Mouse (Mus musculus) testis, postnatal 14 days (tissue): ENCODE data around the gene 2610008E11Rik.
"Not testable (repeated sequence)": the region's sequence is repeated elsewhere in the genome, so short reads cannot be mapped to it uniquely, and the experiment has no call there.

ENCODE experiments used
- DNase-seq: peaks from one replicate; pipeline ENCODE4 v3.0.0; 2021; ENCODE audit warnings: low spot score

2610008E11Rik gene

DNA sequence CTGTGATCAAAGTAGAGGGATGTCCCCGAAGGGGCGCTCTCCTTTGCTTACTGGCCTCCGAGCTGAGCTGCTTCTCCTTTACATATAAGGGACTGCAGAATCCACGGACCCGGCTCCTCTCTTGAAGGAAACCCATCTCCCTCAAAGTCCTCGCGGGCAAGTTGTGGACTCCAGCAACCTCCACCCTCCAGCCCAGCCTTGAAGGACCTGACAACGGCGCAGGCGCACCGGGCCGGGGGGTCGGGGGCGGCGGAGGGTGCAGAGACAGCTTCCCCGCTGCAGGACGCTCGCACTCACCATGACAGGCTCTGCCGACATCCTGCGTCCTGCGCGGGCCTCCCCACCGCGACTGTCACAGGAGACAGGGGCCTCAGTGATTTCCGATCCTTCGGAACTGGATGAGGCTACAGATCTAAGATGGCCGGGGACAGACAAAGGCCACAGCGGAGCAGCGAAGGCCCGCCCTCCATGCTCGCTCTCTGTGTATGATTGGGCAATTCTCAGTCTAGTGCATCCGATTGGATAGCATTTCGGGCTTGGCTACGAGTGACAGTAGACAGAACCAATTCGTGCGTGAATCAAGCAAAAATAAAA lies at the start of gene 2610008E11Rik:
Gene 2610008E11Rik (minus strand): TSS at position 440 of the 594 bp plus-strand sequence.
- peak; percentile 92 for DNase-seq

DNA sequence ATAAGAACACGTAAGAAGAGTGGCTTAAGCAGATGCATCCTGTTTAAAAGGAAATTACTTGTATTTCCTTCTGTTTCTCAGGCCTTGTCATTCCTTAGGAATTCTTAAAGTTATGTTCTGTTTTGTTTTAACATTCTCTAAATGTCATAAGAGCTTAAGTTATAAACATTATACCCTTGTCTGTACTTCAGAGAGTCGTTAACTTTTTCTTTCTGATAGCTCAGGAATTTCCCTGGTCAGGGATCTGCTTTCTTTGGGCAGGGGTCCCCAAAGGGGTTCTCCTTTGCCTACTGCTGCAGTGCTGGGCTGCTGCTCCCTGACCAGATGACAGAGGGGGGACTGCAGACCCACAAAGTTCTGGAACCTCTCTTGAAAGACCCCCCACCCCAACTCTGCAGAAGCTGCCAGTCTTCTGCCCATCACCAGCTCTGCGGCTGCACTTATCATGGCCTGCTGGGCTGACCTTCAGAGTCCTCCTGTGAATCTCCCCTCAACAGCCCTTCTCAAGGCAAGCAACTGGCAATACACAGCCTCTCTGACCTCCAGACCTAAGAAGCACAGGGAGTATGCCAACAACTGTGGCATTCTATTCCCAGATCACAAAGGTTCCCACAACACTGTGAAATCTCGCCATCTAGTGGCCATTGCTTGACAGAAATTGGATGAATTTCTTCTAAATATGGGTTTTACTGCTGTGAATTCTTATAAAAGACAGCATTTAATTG lies 18.9 kb upstream of the 2610008E11Rik start:
- DNase-seq: peak; percentile 29

DNA sequence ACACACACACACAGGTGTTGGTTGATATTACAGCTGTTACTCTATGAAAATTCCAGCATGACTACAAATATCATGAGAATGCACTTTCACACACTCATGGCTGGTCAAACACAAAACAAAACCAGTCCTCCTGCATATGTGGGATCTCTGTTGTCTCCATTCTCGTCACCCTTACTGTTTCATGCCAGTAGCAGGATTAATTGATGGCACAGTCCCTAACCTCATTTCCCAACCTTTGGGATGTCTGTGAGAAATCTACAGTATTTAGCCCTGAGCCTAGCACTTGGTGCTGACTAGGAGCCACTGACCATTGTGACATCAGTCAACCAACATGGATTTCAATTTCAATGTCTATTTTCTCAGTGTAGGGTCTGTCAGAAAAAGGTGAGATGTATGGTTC lies 17.7 kb upstream of the 2610008E11Rik start:
- no peak for DNase-seq

DNA sequence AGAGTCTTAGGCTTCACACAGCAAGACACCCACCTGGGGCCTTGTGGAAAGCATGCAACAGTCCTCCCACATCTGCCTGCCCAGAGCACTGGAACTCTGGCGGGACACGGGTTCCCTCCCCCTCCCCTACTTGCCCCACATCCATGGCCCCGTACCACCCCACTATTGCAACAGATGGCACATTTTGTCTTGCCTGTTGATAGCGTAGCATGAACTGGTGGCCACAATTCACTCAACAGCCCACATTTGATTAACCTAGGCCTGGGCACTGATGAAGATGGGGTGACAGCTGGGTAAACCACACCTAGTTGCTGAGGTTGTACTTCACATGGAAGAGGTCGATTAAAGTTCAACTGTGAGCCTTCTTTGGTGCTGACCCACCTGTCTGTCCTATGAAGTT lies 13.1 kb upstream of the 2610008E11Rik start:
- no peak for DNase-seq

DNA sequence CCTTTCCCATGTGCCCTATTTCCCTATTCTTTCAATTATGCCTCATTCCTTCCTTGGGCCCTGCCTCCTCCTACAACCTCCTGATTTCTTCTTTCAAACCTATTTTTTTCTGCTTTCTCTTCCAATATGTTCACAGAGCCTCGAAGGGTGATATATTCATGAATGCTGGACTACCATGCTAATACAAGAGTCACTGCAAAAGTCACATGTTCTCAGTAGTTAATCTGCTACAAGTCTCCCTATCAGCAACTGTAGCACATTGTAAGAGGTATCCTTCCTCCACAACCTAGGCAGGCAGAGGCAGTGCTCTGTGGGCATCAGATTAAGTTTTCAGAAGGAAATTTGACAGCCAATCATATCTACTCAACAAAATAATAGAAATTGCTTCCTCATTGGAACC lies 11.8 kb upstream of the 2610008E11Rik start:
- DNase-seq: no peak

DNA sequence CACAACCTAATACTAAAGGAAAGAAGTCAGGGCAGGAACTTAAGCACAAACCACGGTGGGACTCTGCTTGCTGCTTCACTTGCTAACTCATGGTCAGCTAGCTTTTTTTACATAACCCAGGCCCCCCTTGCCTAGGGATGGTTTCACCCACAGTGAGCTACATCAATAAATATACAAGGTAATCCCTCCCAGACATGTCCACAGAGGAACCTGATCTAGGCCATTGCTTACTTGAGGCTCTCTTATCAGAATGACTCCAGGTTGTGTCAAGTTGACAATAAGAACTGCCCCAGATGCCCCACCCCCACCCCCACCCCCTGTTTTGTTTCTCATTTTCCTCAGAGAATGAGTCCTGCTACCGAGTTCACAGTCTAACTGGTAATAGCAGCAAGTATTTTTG lies 10.1 kb upstream of the 2610008E11Rik start:
- no peak for DNase-seq

DNA sequence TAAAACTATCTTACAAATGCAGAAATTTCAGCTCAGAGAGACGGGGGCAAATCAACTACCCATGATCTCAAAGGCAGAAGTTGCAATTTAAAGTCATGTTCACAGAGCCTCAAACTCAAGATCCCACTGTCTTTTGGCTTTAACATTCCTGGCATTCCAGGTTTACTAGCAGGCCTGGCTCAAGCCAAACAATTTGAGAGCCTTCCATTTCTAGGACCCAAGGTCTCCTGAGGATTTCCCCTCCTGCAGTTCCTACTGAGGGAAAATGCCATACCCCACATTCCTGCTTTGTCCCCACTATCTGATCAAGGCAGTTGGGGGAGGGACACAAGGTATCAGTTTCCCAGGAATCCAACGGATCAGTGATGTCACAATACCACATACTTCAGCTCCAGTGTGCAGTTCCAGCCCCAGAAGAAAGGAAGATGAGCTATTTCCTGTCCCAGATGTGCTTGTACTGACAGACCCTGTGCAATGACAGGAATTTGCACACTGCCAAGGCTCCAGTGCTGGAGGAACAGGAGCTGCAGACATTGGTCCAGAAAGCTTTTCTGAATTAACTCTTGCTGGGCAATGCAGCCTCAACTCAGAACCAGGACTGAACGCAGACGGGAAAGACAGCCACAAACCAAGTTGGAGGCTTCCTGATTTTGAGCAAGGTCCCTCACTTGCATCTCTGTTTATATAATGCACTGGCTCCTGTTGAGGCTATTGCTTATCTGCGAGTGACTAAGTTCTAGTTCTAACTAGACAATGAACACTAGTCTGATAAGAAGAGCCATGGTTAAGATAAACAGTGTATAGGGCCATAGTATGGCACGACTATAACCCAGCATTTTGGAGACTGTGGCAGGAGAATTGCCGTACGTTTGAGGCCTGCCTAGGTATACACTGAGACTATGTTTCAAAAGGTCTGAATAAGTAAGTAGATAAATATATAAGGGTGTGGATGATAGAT lies 9.2 kb upstream of the 2610008E11Rik start:
- no peak for DNase-seq

DNA sequence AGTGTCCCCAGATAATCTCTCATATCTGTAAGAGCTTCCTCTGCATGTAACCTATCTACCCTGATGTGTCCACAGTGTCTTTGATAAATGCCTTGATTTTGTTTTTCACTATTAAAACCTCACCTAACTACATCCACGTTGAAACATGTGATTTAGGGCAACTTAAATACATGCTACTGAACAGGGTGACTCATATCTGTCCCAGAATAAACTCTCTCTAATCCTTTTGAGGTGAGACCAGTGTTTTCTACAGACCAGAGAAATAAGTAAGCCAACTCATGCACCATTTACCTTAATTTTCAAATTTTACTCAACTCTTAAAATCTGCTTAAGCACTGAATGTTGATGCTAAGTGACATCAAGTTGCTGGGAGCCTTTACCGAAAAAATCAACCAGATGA lies 694 bp downstream of the 2610008E11Rik start:
- no peak for DNase-seq

DNA sequence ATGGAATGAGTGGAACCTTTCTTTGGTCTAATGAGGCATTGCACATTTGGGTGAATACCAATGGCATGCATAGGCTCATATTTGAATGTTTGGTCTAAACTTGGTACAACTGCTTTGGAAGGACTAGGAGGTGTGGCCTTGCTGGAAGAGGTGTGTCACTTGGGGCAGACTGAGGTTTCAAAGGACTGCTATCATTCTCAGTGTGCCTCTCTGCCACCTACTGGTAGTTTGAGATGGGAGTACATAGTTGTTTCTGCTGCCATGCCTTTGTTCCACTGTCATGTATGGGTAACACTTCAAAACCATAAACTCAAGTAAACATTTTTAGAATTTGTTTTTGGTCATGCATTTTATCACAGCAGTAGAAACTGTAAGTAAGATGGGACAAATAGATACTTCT lies 5.7 kb downstream of the 2610008E11Rik start:
- no peak for DNase-seq

DNA sequence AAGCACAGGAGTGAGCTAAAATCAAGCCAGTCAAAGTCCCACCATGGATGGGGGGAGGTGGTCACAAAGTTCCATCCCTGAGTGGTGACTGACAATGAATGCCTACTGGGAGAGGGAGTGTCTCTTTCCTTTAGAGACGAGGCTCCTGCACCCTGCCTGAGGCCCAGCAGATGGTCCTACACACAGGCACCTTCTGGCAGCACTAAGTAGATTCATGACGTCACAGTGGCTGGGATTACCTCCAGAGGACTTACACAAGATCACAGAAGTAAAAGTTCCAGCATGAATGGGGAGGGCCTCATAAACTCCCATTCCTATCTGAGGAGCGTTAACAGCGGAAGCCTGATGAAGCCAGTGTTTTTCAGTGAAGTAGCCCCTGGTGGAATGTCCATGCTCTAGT lies 8.4 kb downstream of the 2610008E11Rik start:
- DNase-seq: no peak

DNA sequence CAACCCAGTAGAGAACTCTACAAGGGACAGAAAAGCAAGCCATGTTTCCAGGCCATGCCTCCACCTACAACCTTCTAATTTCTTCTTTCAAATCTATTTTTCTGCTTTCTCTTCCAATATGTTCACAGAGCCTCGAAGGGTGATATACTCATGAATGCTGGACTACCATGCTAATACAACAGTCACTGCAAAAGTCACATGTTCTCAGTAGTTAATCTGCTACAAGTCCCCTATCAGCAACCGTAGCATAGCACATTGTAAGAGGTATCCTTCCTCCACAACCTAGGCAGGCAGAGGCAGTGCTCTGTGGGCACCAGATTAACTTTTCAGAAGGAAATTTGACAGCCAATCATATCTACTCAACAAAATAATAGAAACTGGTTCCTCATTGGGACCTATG lies 10.8 kb downstream of the 2610008E11Rik start:
- no peak for DNase-seq

DNA sequence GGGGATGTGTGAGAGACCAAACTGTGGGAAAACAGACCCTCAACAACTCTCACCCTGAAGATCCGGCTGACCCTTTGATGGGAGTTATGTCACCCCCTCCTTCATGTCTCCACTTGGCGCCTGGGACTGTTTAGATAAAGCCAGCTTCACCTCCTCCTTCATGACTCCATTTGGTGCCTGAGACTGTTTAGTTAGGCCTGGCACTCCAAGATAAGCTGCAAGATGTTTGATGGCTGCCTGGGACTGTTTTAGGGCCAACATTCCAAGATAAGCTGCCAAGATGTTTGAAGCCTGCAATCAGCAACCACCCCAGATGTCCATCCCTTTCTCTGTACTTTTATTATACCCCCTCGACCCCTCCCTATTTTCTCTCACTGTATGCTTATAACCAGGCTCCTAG lies 40.0 kb downstream of the 2610008E11Rik start:
- not testable (repeated sequence) for DNase-seq

DNA sequence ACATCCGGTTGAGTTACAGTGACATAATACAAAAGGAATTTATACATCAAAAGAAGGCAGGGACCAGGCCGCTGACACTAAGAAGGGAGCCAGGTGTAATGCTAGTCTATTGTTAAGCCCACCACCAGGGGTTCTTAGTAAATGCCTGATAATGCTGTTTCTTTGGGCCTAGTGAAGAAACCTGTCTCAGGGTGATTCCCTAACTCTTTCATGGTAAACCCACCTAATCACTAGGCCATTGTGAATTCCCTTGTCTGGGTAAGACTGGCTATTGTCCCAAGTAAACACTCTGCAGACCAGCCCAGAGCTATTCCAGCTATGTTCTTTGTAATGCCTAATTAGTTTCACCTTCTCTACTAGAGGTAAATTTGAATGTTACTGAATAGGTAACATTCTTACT lies 54.9 kb downstream of the 2610008E11Rik start:
- not testable (repeated sequence) for DNase-seq

DNA sequence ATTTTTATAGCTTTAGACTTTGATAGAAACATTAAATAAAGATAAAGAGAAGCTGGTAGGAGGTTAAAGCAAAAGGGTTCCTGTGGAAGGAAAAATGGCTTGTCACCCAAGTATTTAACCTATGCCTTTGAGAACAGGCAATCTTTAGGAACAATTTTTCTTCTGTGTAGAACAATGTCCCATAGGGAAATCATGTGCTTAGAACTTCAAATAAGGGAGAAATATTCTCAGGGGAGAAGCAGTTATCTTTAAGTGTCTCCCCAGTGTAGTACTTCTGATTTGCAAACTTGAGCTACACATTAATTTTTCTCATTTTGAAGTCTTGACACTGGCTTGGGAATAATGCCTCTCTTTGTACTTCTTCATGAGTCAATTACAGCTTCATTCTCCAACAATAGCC lies 69.0 kb downstream of the 2610008E11Rik start, which contains the start of gene Olfr57:
Gene Olfr57 (plus strand): TSS at position 301 of the 400 bp plus-strand sequence.
- DNase-seq: no peak
